Mouse (Mus musculus): Measurements from ENCODE around the gene Gm10324. TPM values are rescaled to one million over a fixed set of nuclear protein-coding genes. Genes with fewer than 3 reads are reported as not detected.
"Not testable (repeated sequence)": the region's sequence is repeated elsewhere in the genome, so short reads cannot be mapped to it uniquely, and the experiment has no call there.

Gene Gm10324
- polyA plus RNA-seq (2011; ENCODE audit: insufficient read depth, insufficient read length, low replicate concordance, missing spikeins), result 1.1 TPM in 1 of 2 replicates, not detected in the other

GRCm38 (mm10) chr13:66119247-66119646, at the start of gene Gm10324:
TSS of gene Gm10324 (plus strand) at chr13:66119547.
- not testable (repeated sequence) for H3K4me3 ChIP-seq (replicated peaks; ENCODE audit: control insufficient read depth, low read depth, low read length); H3K27ac ChIP-seq (ENCODE audit: control insufficient read depth, insufficient read depth, low read depth, low read length, poor library complexity); H3K4me1 ChIP-seq (ENCODE audit: control insufficient read depth, insufficient read depth, low read length)
- WGBS, result no CpG with 5 or more reads among the region's 2 CpGs

Other genes with a start within 250 kb of the Gm10324 start
- gene Gm10772, start 108.0 kb downstream of the Gm10324 start, polyA plus RNA-seq (2011; ENCODE audit: insufficient read depth, insufficient read length, low replicate concordance, missing spikeins), result not detected in 2 replicates

All from bone marrow, adult 2 months (tissue).